Mouse (Mus musculus) layer of hippocampus, adult 11-12 months (tissue): ENCODE data around the gene Atp2b2.

ENCODE experiments used
- DNase-seq: peaks from one replicate; pipeline ENCODE4 v3.0.0; 2022; ENCODE audit warnings: low spot score

Atp2b2 gene

DNA sequence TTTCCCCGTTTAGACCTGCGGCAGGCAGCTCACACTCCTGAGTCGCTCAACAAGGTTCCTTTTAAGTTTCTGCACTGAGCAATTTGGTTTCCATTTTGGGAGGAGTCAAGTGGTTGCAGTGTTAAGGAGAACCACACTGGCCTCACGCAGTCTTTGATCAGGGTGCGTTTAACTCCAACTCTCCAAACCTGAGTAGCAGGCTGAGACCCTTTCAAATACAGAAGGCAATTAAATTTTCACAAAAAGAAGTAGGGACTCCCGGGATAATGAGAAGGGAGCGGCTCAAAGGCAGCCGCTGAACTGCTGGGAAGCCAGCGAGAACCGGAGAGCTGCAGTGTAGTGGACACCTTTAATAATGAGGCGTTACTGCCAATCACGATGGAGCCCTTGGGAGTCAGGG lies 100.1 kb downstream of the Atp2b2 start:
- no peak for DNase-seq

DNA sequence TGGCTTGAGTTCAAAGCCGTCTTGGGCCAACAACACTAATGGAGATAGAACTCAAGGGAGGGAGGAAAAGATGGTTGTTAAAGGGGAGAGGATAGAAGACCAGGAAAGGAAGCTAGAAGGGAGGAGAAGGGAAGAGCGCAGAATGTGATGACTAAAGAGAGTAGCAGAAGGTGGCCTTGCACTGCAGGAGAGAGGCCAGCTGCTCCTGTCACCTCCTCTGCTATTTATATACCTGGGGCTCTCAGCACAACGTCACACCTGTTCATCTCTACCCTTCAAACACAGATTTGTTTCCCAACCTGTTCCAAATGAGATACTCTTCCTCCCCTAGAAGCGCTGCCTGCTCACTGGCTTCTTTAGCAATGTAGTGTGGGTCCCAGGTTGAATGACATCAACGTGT lies 101.1 kb downstream of the Atp2b2 start:
- DNase-seq, result no peak

DNA sequence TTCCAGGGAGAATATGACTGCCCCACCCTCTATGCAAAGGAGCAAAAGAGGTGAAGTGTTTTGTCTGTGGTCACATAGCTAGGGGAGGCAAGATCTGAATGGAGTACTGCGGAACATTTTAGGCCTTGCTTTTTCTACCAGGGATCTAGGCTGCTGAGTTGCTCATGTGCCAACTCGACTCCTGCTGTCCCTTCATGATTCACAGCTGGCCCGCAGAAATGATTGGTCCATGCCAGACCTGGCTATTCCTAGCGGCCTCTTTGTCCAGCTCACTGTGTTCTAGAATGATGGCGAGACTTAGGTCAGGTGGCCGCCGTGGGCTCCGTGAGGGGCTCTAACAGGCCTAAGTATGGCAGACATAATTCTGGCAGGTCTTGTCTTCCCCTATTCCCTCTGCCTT lies 103.0 kb downstream of the Atp2b2 start:
- DNase-seq, result no peak

DNA sequence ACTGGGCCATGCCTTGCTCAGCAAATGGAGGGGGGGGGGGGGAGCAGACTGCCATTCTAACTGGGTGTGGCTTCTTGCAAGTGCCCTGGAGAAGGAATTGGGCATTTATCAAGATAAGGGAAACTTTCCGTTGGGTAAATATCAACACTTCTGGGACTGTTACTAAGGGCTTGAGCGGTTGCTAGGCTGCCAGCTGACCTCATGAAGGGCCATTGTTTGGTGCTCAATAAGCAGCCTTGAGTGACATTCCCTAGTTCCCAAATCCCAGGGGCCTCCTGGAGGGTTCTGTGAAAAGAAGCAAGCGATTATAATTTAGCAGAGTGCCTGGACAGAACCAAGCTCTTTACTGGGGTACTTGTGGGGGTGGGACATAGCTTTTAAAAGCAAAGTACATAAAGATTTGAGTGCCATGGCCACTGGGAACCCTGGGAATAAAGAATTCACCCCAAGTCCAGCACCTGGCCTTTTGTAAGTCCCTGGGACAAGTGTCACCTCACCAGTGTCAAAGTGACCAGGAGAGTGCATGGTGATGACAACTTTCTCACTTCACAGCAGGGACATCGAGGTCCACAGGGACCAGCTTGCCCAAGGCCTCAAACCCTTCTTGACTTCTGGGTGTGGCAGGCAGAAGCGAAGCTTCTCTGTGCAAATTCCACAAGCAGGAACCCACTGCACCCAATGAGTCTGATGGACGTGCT lies 105.5 kb downstream of the Atp2b2 start:
- DNase-seq, result no peak

DNA sequence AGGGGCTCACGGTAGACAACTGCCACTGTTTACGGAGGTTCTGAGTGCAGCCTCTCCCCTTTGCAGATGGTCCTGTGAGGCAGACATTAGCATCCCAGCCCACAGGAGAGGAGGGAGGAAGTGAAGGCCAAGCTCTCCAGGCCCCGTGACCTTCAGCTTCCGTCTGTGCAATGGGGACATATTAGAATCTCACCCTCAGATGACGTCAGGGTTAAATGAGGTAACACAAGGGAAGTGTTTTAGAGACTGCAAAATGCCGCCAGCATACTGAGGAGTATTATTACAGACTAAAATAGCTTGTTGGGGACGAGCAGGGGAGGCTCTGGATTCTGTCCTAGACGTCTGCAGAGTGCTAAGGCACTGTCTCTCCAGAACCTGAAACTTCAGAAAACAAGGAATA lies 106.3 kb downstream of the Atp2b2 start:
- DNase-seq, result no peak

DNA sequence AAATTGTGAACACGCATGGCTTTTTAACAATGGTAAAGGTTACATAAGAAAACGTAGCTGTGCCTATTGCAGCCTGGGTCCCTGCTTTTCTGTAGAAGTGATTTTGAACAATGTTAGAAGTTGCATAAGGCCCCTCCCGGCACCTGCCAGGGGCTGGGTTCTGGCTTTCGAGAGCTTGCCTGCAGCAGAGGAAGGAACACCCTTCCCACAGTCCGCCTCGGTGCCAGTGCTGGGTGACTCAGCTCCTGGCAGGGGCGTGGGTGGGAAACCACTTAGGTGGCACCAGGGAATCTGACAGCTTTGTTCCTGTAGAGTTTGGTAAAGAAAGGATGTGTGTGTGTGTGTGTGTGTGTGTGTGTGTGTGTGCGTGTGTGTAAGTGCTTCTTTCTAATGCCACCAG lies 107.7 kb downstream of the Atp2b2 start:
- DNase-seq, result peak; percentile 87

DNA sequence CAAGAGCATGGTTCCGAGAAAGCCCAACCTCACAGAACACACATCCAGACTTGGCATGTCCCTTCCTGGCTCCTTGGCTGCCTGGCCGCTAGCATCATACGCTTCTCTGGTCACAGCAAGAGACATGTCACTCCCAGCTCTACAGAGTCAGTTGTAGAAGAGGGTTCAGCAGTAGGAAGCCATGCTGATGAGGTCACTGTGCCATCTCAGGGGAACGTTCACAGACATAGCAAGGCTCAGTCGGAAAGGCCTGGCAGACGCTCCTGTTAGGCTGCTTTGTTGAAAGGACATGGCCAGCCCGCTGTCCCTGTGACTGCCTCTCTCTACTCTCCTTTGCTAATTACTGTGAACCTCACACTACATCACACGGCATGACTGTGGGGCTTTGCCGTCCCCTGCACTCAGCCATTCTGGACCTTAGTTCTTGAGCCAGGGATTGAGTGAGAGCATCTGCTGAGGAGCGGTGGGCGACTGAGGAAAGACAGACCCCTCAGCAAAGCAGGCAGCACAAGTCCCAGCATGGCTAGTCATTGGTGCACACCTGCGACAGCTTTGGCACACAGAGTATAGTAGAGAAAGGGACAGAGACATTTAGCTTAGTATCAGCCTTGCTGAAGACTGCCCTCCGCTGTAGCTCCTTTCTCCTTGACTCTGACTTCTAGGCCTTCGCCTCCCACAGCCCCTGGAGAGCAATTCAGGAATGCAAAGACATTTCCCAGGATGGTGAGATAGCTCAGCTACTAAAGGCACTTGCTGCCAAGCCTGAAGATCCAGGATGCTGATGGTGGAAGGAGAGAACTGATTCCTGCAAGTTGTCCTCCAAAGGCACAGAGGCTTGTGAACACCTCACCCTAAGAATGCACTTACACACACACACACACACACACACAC lies 108.9 kb downstream of the Atp2b2 start:
- no peak for DNase-seq

DNA sequence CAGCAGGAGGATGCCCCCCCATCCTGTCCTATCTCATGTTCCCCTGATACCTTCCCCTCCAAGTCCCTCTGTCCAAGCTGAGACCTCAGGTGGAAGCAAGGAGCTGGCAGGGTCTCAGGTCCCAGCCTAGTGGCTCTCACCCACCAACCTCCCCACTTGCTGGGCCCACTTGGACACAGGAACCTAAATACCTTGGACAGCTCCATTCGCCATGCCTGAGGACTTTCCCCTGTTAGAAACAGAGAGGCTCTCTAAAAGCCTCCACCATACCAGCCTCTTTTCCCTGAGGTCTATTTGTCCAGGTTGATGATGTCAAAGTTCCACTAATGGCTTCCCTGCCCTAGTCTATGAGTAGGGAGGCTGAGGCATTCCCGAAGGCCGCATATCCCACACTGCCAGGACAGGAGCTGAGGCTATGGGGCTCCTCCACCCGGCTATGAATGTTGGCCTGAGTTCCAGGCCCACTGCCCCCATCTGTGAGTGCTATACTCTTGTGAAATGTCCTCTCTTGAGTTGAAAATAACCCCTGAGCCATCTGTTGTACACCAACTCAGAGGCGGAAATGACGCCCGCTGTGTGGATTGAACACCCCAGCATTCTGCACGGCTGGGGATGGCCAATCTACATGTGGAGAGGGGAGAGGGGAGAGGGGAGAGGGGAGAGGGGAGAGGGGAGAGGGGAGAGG lies 113.1 kb downstream of the Atp2b2 start:
- DNase-seq, result peak; percentile 40

DNA sequence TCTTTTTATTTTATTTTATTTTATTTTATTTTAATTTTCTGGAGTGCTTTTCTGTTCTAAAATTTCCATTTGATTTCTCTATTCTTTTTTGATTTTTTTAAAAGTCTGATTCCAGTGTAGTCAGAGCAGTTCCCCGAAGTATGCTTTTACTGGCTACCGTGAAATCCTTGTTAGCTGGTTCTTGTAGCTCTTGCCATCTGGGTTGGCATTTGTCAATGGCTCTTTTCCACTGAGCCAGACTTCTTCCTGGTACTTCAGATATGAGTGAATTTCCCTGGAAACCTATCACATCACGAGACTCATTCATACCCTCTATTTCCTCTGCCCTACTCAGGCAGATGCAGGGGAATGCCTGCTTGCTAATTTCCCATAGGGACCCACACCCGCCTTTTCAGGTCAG lies 119.2 kb downstream of the Atp2b2 start:
- DNase-seq, result no peak

DNA sequence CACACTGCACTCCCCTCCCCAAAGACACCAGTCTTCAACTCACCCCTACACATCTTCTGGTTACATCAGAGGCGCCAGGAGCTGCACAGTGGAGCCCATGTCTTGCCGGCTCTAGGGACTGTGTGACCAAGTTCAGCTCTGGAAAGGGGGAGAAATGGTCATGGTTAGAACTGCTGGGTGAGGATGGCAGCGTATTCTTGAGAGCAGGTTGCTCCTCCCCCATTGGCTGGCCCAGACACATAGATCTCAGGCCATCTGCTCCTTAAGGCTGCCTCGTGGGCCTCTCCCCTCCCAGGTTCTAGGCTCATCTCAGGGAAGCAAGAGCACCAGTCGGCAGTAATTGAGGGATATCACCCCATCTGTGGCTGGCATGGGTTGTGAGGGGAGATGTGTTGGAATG lies 121.9 kb downstream of the Atp2b2 start:
- DNase-seq, result no peak

DNA sequence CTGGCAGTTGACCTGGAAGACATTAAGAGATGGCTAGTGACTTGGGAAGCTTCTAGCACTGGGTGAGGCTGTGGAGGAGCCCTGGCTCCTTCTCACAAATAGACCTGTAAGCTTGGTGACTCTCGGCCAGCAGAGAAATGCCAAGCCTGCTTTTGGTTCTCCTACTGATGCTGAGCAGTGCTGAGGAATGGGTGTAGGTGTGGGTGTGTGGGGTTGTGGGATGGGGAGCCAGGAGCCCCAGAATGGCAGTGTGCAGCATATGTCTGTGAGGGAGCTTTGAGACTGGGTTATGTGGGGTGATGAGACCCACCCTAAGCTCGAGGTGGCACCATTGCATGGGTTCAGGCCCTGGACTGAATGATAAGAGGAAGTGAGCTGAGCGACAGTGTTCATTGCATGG lies 129.7 kb downstream of the Atp2b2 start:
- DNase-seq, result no peak

DNA sequence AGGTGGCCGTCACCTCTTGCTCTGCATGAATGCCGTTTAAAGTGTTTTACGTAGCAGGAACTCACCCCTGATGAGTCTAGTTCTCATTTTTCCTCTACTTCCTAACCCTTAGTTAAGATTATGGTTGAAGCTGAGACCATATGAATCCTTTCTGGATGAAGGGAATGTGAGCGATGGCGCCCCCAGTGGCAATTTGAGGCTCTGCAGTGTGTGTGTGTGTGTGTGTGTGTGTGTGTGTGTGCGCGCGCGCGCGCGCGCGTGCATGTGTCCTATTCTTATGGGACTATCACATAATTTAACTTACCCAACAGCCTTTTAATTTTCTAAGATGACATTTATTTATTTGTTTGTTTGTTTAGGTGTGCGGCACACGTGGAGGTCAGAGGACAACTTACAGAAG lies 131.3 kb downstream of the Atp2b2 start:
- DNase-seq, result no peak

DNA sequence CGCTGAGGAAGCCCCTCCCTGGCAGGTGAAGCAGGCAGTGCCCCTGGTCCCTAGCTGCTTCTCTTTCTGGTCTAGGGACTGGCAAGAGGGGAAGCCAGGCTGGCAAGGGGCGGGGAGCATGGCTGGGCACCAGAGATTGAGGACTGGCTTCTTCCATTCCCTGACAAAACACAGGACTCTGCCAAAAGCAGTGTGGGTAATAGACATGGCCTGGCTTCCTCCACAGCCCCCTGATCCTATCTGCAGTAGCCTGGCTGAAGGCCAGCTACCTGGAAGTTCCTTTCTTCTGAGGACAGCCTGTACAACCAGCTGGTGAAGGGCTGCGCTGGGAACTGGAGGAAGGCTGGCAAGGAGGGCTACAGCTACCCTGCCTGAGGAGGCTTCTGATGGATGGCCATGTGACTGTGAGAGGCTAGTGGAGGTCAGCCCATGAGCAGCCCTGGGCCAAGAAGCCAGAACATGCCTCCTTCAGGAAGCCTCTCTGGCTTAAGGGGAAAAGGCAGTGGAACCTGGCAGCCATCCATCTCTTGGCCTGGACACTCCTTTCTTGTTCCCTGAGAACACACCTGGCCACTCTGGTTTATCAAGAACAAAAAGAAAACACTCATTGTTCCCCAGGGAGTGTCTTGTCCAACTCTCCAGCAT lies 131.9 kb downstream of the Atp2b2 start:
- no peak for DNase-seq

DNA sequence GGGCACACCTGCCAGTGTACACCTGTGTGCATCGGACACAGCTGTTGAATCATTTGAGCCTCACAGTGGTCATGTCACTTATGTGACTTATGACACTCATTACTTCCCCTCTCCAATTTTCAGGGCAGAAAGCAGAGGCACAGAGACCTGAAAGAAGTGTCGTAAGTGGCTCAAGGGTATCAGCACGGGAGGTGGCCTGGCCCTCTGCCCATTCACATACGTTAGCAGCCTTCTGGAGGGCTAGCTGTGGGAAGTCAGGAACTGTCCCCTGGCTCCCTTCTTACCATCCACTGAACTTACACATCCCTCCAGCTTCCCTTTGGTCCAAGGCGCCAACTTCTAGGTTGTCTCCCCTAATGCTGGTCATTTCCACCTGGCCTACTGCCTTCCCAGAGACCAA lies 132.6 kb downstream of the Atp2b2 start:
- DNase-seq, result no peak

DNA sequence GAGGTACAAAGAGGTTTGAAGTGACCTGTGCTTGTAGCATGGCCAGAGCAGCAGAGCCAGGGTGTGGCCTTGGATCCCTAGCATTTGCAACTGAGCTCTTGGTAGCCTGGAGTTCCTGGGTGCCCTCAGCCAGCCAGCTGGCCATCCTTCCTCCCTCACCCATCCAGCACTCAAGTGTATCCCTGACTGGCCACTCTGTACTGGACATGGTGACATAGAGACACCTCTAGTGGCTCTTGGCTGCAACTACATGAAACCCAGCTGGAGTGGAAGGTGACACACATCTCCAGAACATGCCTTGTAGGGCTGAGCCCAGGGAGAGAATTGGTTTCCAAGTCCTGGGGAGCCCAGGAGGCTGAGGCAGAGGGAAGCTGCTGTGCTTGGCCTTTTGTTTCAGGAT lies 134.3 kb downstream of the Atp2b2 start:
- no peak for DNase-seq

DNA sequence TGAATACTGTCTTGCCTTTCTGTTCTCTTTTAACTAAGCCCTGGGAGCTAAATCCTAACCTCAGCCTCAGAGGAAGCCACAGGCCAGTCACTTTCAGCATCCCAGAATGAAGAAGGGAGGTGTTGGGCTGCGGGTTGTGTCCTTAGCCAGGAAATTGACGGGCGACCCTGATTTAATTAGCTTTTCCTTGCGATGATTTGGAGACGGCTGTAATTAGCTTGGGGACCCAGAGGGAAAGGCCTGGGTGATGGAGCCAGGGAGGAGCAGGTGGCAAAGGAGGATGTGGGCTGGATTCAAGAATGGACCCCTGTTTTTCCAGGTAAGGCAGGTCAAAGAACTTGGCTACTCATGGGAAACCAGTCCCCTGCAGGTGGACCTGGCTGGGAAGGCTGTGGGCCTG lies 138.0 kb downstream of the Atp2b2 start:
- no peak for DNase-seq

DNA sequence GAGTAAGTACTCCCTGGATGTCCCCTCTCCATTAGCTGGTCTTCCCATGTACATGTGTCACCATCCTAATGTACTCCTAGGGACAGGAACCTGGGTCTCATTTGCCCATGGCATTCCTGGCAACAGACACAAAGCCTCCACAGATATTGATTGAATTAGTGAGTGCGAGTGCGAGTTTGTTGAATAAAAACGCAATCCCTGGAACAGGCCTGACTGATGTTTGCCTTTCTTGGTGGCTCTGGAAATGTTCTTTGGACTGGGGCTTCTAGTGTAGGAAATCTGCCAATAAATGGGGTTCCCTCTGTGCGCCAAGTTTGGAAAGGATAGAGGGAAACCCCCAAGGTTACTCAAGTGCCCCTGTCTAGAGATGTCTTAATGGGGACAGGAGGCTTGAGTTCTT lies 146.4 kb downstream of the Atp2b2 start:
- DNase-seq, result no peak

DNA sequence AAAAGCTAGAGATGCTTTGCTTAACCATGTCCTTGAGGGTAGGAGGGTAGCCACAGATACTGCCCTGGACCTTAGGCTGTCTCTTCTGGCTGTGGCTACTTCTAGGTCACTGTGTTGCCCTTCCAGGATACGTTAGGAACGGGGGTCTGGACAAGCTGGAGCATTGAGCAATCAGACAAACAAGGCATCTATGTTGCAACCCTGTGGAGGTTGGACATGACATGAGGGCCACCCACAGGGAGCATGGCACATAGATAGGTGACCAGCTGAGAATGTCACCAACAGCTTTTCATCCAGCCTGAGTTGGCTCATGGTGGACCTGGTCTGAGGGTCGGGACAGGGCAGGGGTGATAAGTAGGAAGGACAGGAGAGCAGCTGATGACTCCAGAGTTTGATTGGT lies 148.4 kb downstream of the Atp2b2 start:
- DNase-seq, result no peak

DNA sequence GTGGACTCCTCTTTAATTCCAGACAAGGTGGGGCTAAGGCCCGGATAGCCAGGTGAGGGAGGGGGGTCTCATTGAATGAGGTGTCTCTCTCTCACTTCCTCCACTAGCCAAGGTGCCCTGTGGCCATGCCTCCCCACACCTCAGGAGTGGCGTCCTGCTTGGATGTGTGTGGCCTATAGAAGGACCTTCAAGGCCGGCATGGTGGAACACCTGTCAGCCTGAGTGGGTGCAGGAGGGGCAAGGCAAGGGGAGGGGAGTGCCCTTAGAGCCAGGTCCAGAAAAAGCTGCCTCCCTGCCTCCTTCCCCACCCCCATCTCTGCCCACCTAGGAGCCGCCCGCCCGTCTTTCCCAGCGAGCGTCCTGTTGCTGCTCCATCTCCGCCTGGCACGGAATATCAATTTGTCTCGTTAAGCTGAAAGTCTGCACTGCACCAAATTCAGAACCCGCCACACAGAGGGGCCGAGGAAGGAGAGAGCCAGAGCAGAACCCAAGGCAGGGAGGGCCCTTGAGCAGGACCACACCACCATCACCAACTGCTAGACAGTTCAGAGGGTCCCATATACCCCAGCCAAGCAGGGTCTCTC lies 150.2 kb downstream of the Atp2b2 start:
- no peak for DNase-seq

DNA sequence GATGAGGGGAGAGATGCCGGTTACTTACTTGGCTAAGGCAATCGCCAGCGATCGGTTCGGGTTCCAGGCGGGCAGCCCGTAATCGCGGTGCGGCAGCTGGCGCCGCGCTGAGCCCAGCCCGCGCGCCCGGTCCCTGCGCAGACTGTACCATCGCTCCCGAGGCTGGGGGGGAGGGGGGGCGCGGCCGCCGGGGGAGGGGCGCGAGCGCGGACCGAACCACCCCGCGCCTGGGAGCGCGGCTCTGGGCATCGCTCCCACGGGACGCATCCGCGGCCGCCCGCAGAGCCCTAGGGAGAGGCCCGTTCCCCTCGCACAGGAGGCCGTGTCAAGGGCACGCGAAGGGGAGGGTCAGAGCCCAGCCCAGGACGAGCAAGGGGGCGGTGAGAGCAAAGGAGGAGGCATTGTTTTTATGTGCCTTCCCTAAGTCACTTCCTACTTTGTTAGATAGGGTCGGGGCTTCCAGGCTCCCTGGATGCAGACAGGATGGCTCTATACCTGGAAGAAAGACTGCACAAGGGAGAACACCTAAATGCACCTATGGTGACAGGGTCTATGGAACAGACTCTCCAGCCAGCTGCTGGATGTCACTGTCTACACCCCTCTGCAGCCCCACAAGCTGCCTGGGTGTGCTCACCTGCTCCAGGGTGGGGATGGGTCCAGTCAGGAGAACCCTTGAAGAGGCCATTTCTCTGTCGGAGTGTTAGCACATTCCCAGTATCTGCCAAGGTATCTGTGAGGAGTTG lies 151.0 kb downstream of the Atp2b2 start:
- peak; percentile 46 for DNase-seq

DNA sequence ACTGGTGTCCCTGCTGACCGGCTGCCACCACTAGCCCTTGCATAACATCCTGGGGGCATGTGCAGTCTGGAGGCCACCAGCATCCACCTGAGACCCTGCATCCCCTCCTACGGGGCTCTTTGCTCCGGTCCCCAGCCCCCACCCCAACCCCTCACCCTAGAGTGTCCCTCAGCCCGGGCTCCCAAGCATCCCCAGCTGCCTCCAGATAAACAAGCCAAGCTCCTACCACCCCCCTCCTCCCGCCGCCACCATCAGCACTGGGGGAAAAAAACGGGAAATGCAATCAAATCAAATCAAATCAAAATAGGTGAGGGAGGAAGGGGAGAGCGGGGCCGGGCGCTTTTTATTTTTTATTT lies 151.6 kb downstream of the Atp2b2 start:
- DNase-seq, result no peak
